Mouse (Mus musculus): ENCODE data around the gene Comt.

Gene Comt

DNA sequence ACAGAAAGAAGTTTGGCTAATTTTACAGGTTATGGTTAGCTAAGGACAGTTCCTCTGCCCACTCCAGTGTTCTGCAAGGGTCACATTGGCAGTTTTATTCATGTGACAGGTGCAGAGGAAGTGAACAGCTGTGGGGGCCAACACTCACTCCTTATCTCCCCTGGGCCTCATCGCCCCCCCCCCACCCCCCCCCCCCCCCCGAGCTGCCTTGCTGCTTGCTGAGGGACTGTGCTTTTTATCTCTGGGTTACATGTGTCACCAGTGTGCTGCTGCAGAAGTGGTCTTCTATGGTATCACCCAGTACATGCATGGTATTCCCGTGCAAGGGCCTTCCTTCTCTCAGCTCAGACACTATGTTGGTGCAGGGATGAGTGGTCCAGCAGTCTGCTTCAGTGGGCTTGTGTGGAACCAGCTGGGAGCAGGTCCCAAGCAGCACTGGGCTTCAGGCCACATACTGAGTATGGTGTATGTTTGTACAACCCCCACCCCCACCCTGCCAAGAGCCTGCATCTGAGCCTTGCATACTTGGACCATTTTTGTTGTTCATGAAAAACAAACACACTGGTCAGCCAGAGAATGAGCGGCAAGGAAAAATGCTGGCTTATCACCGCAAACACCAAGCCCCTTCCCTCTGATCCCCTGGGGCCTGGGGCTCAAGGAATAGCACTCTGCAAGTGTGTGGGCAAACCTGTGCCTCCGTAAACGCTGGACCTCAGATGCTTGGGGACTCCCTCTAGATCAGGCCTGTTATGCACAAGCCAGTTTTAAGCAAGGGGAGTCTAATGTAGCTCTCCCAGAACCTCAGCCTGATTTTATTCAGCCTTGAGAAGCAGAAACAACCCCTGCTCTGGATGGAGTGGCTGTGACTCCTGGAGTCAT lies 38.7 kb downstream of the Comt start:
- DNase-seq: no peak

DNA sequence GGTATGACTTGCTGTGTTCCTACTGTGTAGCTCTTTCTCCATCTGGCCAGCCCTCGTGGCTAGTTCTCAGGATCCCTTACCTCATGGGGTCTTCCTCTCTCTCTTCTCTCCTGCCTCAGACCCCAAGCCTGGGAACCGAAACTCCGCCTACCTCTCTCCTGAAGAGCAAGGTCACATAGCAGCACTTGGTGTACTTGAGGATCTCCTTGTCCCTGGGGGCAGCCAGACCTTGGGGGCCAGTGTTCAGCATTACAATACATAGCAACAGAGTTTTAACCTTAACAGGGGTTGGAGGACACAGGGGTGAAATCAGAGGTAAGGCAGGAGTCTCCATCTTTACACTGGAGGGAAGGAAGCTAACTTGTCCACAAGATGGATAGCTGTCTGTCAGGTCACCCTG lies 39.7 kb downstream of the Comt start:
- DNase-seq: no peak

DNA sequence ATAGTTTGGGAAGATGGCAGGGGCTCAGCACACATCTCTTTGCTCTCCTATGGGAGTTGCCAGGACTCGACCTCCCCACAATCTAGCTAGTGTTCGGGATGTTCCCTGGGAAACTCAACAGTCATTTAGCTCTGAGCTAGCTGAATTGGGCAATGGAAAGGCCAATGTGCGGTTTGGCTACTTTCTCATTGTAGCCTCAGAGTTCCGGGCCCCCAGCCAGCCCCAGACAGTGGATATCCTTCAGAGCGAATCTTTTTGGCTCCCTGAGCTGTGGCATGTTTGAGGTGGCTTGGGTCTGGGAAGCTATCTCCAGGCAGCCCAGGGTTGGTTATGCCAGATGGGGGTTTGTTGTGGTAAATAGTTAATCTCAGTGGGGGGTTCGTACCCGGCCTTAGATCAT lies 40.2 kb downstream of the Comt start:
- no peak for DNase-seq

DNA sequence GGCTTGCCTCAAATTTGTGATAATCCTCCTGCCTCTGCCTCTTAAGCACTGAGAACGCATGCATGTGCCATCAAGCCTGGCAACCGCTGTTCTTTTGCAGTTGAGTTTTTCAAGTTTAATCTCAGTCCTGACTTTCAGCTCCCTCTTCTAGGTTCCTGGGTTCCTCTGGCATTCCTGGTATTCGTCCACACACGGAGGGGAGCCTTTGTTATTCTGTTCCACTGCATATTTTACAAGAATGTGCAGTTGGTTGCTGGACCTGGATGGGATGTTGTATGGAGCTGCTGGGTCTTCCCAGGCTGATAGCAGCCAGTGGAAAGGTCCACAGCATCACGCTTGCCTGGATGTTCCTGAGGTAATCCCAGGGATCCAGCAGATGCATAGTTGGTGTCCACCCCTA lies 41.2 kb downstream of the Comt start:
- DNase-seq: no peak

DNA sequence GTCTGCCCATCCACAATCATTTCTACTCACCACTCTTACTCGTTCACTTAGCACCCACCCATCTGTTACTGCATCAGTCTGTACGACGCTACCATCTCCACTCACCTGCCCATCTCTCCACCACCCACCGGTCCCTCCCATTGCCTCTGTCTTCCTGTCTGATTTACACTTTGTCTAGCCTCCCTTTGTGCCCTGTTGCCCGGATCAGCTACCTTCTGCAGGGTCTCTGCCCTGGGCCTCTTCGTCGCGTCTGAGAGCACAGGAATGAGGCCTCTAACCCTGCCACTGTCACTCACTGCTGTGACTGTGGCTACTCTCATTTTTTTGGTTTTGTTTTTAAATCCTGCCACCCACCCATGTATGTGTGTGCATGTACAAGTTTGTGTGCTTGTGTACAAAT lies 42.0 kb downstream of the Comt start:
- no peak for DNase-seq

DNA sequence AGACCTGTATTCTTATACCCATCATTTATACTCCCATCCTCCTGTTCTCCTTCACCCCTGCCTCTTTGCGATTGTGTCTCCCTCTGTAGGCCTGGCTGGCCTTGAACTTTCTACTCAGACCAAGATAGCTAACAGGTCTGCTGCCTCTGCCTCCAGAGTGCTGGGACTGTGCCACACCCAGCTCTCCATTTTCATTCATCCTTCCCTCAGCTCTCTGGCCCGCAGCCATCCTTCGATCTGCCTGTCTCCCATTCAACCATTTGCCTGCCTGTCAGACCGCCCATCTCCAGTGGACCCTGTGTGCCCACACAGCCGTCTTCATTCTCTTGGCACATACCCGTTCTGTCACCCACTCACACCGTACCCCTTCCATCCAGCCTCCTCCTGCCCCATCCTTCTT lies 42.4 kb downstream of the Comt start:
- DNase-seq: no peak

DNA sequence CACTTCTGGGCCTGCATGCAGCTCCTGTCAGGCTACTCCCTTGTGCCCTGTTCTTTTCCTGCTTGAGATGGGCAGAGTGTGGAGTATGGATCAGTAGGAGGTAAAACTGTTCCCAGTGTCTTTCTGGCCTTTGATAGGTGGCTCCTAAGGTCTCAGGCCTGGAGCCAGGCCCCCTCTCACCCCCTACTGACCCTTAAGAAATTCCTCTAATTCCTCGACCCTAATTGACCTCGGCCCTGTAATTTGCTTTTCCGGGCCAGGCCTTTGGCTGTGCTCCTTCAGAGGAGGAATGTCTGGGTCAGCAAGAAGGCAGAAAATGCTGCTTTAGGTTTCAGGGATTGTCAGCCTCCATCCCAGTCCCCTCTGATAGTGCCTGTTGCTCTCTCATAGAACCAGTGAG lies 42.9 kb downstream of the Comt start:
- DNase-seq: peak; percentile 56

DNA sequence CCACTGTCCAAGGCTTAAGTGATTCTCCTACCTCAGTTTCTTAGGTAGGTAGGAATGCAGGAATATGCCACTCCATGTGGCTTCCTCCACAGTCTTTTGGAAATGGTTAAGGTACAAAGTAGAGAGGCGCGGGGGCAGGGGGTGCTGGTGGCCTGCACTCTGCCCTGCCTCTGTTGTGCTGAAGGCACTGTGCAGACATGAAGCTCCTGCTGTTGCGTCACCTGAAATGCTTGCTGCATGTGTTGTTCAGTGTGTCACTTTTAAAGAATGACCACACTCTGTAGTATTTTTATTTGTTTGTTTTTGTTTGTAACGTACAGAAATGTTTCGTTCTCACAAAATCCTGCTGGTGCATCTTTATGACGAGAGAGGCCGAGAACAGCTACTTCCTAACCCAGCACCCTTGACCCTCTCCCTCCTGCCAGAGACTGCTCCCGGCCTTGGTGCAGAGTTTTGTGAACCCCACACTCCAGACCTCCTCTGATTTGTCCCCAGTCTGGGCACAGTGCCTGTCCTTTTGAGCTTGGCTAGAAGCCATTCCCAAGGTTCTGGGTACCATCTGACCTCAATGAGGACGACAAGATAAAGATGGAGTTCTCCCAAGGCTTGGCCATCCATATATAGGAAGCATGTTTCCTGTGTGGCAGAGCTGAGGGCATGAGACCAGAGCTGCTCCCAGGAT lies 43.5 kb downstream of the Comt start:
- DNase-seq: no peak

DNA sequence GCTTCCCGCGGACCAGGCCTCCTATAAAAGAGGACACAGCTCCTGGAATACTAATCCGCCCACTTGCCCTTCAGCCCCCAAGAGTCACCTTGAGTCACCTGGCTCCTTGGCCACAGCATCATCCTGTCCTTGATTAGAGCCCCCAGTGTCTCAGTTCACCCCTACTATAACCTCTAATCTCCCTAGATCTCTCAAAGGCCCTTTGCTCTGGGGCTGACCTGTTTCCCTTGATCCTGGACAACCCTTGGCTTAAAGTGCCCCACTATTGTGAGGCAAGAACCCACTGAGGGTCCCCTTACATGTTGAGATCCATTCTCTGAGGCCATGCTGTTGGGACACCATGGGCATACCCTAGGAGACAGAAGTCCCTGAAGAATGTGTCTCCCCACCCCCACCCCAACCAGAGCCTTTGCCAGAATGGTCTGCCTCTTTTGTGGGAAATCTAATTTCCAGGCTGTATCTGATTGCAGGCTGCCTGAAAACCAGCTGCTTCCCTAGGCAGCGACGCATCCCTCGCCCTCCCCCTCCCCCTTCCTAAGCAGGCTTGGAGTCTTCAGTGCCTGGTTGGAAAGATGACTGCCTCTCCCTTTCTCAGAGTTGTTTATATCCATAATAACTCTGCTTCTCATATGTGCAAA lies 44.9 kb downstream of the Comt start:
- DNase-seq: no peak

DNA sequence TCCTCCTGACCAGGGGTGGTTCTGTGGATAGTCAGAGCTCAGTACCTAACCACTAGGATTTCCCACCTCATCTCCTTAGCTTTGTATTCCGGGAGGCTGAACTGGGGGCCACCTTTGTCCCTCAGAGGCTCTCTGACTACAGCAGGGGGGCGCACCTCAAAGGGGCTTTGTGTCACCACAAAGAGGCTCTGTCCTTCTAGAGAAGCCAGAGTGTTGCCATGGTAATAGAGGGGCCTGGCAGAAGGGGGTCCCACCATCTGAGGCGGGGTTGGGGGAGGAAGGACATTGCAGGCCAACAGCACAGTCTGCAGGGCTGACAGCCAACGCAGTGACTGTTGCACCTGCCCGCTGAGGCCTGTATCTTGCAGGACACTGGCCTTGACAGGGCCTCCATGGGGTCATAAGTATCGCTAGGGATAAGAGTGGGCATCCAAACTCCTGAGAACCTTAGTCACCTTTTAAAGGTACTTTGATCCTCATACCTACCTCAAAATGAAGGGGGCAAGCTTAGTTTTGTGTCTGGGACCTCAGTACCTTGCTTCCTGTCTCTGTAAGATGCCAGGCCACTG lies 46.1 kb downstream of the Comt start:
- DNase-seq: no peak

DNA sequence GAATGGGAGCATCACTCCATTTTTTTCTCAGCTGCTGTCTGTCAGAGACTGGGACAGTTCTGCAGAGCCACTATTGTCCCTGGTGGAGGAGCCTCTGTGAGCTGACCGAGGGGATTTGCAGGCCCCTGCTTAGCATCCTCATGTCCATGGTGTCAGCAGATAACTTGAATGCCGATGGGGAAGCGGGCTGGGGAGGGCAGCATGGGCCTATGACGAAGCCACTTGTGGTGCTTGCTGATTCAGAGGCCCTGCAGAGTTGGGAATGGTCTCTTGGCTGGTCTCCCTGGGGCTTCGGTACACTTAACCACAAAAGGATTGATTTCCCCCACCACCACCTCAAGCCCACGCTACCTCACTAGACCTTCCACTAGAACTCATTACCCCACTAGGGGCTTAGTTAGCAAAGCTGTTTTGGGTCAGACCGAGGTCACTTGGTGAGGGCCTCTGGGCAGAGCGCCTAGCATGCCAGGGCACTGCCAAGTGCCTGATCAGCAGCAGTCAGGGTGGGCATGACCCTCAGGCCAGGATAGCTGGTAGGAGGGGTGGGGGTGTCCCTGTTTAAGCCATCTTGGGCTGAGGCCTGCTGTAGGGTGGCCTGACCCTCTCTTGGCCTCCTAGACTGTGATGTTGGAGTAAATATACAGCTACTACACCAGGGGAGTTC lies 47.2 kb downstream of the Comt start:
- no peak for DNase-seq

DNA sequence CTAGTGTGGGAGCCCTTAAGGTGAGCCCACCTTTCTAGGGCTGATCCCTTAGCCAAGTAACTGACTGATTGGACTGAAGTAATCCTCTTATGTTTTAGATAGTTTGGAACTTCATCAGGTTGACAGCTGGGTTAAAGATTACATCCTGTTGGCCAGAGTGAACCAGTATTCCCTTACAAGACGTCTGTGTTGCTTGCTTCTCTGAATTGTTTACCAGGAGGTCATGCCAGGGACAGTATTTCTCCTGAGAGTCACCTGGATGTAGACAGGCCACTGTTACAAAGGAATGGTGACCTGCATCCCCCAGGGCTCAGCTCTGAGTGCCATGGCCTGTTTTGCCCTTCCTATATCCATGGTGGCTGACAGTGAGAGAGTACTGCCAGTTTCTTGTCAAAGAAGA lies 48.2 kb downstream of the Comt start:
- no peak for DNase-seq

DNA sequence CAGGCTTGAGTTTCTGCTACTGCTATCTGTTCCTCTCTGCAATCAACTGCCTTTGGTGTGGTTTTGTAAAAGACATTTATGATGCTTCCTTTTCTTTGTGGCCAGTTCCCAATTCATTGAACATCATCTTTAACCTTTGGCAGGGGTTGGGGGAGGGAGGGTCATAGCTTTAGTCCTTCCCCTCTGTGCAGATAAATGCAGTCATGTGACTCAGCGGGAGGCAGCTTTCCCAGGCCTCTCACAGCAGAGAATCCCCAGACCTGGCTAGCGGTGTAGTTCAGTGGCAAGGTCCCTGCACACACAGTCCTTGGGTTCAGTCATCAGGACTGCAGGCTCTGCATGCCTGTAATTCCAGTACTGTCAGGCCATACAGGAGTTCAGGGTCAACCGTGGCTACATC lies 49.4 kb downstream of the Comt start:
- DNase-seq: no peak

DNA sequence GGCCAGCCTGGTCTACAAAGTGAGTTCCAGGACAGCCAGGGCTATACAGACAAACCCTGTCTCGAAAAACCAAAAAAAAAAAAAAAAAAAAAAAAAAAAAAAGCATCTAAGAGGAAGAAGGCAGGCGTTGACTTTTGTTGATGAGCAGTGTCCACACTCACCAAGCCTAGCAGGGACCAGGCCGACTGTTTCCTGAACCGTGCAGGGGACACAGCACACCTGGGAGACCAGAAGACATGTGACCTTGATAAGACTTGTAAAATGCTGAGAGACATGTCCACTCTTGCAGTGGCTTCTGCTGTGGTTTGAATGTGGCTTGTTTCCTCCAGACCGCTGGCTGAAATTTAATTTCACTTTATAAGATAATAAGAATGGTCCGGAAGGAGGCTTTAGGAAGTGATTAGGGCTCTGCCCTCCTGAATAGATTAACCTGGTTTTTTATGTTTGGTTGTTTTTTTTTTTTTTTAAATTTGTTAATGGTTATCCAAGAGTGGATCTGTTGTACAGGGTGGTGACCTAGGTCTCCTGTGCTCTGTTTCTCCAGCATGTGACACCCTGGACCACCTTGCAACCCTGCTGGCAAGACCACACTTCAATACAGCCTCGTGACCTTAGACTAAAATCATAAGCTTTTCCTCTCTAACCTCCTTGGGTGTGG lies 50.2 kb downstream of the Comt start:
- no peak for DNase-seq

DNA sequence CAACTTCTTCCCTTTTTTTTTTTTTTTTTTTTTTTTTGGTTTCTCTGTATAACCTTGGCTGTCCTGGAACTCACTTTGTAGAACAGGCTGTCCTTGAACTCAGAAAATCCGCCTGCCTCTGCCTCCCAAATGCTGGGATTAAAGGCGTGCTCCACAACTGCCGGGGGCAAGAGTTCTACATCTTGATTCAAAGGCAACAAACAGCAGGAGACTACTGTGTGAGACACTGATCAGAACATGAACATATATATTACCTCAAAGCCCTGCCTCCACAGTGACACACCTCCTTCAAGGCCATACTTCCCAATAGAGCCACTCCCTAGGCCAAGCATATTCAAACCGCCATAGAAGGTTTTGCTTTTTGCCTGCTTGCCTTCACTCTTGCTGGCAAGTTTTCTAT lies 53.0 kb downstream of the Comt start:
- no peak for DNase-seq

DNA sequence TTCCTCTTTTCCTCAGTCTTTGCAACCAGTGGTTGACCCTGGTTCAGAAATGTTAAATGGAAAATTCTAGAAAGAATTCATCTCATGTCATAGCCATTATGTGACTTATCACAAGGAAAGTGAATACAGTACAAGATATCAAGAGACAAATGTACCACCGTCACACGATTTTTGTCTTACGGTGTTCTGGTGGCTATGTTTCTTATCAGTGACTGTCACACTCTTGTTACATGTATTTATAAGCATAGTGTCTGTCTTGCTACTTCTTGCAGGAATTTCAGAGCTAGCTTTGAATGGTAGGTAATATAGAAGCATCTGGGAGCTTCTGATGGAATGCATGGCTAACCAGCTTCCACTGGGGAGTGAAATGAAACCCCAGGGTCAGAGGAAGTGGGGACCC lies 56.5 kb downstream of the Comt start:
- no peak for DNase-seq

DNA sequence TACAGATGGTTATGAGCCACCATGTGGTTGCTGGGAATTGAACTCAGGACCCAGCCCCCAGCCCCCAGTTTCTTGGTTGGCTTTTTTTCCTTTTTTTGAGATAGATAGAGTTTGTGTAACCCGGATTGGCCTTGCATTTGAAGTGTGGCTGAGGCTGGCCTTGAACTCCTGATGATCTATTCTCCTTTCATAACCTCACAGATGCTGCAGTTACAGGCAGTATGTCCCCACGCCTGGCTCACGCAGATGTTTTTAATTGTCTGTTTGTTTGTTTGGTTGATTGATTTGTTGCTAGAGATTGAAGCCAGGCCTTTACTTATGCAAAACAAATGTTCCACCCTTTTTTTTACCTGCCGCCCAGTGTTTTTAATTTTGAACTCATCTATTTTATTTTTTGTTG lies 59.8 kb downstream of the Comt start:
- DNase-seq: no peak

DNA sequence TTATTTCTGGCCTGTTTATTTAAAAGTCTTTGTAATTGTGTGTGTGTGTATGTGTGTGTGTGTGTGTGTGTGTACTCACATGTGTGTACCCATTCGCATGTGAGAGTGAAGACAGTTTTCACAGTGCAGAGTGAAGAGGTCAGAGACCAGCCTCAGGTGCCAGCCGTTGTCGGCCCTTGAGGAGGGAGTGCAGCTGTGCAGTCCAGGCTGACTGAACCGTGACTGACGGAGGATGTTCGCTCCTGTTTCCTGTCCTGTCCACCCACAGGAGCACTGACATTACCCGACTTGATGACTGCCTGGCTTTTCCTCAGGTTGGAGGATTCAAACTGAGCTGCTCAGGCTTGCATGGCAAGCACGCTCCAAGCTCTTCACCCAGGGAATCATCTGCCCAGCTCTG lies 63.7 kb downstream of the Comt start:
- DNase-seq: no peak

DNA sequence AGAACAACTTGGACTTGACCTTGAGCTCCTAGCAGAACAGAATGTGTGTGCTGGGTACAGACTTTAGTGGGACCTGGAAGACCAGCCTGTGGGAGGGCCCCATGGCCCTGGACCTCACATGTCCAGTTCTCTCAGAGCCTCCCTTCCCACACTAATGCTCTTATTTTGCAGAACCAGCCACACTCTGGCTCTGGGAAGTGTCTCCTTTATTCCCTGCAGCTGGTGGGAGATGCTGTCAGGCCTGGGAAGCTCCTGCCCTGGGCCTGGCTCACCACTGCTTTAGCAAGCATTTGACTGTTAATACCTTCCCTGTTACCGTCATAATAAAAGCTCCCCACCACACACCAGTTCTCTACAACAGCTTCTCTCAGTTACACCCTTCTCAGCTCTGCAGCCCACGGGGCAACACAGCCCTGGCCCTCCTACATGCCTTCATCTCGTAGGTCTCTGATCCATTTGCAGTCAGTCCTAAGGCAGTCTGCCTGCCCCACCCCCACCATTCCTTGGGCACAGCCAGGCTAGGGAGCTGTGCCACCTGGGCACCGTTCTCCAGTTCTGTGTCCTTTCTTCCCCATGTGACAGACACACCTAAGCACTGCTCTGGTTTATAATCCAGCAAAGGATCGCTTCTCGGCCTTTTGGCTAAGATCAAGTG lies 66.4 kb downstream of the Comt start:
- no peak for DNase-seq

DNA sequence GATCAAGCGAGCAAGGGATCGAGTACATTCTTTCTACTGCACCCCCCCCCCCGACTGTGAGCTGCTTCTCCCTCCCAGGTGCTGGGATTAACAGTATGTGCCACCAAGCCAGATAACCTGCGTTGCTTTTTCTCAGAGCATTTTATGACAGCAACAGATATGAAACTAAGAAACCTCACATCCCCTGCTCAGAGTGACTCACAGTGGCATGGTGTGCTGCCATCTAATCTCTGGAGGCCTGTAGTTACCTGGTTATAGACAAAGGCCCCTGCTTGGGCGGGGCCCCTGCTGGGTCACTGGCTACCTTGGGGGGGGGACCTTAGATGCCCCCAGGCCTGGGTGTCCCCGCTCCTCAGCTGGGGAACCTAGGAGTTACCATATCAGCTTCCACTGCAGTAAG lies 68.7 kb downstream of the Comt start:
- no peak for DNase-seq

DNA sequence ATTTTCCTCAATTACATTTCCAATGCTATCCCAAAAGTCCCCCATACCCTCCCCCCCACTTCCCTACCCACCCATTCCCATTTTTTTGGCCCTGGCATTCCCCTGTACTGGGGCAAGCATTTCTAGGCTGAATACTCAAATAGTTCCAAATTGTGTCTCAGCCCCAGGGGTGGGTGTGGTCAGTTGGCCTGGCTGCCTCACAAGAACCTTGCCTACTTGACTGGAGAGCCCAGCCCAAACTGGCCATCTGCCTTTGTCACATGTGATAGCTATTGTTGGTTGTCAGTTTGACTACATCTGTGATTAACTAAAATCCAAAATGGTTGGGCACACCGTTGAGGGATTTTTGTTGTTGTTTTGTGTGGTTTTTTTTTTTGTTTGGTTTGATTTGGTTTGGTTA lies 69.7 kb downstream of the Comt start:
- DNase-seq: peak; percentile 51
